Mouse (Mus musculus) lung, embryonic 15.5 days (tissue): ENCODE measurements around the gene Slc16a11. TPM values are rescaled to one million over a fixed set of nuclear protein-coding genes. Genes with fewer than 3 reads are reported as not detected.

ENCODE experiments used
- ATAC-seq: fragments of 200-750 bp; cut with Nextera tagmentation; 2 replicates; pipeline ENCODE4 v1.8.0; 2017; ENCODE audit warnings: moderate number of reproducible peaks, borderline replicate concordance; ENCODE audit not compliant: low FRiP score, low TSS enrichment; ENCODE audit errors: extremely low read depth
- H3K27ac ChIP-seq: fragments of 300-500 bp; sonication (generic); 2 replicates; pipeline ENCODE4 v1.5.1; 2015; ENCODE audit warnings: moderate library complexity, mild to moderate bottlenecking, inconsistent platforms
- H3K27me3 ChIP-seq: fragments of 300-500 bp; sonication (generic); 2 replicates; pipeline ENCODE4 v1.6.1; 2015; ENCODE audit warnings: inconsistent platforms
- H3K36me3 ChIP-seq: fragments of 300-500 bp; sonication (generic); 2 replicates; pipeline ENCODE4 v1.6.1; 2015; ENCODE audit warnings: inconsistent platforms
- H3K4me1 ChIP-seq: fragments of 300-500 bp; sonication (generic); 2 replicates; pipeline ENCODE4 v1.6.1; 2015; ENCODE audit warnings: inconsistent platforms
- H3K4me2 ChIP-seq: fragments of 300-500 bp; sonication (generic); 2 replicates; pipeline ENCODE4 v1.6.1; 2015; ENCODE audit warnings: inconsistent platforms, mild to moderate bottlenecking, moderate library complexity
- H3K4me3 ChIP-seq: fragments of 300-500 bp; sonication (generic); 2 replicates; pipeline ENCODE4 v1.5.1; 2015; ENCODE audit warnings: mild to moderate bottlenecking, inconsistent platforms
- H3K9ac ChIP-seq: fragments of 300-500 bp; sonication (generic); 2 replicates; pipeline ENCODE4 v1.6.1; 2015; ENCODE audit warnings: inconsistent platforms
- H3K9me3 ChIP-seq: fragments of 300-500 bp; sonication (generic); 2 replicates; pipeline ENCODE4 v1.6.1; 2016; ENCODE audit warnings: inconsistent platforms
- WGBS: fragments of 180-500 bp; shearing (Covaris S2); methylation state at CpG from one replicate; pipeline ENCODE4 v1.1.7; 2015; 5-methylcytosine and 5-hydroxymethylcytosine counted together
- polyA plus RNA-seq: library from polyadenylated mRNA; unstranded; fragments of >200 nt; fragmentation: Nextera tagmentation; extraction: Ambion mirVana; gene quantifications from 2 replicates; pipeline ENCODE4 v1.2.1, GENCODE M21; 2015

Gene Slc16a11
- polyA plus RNA-seq, 1 experiment from 2014 or later: 1.1 TPM

DNA sequence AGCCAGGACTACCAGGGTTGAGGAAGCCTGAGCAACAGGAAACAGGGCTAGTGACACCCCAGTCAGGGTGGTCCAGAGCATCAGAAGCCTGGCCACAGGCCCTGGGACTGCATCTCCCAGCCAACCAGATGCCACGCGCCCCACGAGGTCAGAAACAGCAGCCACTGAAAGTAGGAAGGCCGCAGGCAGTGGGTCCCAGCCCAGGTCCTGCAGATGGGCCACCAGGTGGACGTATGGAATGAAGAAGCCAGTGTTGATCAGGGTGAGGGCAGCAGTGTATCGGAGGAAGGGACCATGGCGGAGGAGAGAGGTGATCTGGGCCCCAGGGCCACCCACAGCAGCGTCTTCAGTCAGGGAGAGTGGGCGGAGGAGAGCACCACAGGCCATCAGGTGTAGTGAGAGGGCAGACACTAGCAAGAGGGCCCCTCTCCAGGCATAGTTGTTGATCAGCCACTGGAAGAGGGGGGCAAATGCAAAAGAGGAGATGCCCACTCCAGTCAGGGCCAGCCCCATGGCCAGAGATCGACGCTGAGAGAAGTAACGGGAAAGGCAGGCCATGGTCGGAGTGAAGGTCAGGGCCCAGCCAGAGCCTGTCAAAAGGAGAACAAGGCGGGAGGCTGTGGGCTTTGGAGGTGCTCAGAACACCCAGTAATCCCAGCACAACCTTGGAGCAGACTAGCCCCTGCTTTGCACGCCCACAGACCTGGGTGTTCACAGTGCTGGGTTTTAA, 6.4 kb downstream of the Slc16a11 start:
- Histone ChIP-seq H3K4me3 (no peak overlapping the region), H3K4me1 (peaks cover 26% of the 10 kb centered on the region), H3K4me2 (no peak overlapping the region), H3K9ac (no peak overlapping the region), H3K36me3 (no peaks in the 10 kb centered on the region), H3K9me3 (no peaks in the 10 kb centered on the region), H3K27me3 (peaks cover 35% of the 10 kb centered on the region), H3K27ac (no peak overlapping the region)
- no peak for ATAC-seq
- WGBS: 89% methylated on average over 15 of the region's 15 CpGs

DNA sequence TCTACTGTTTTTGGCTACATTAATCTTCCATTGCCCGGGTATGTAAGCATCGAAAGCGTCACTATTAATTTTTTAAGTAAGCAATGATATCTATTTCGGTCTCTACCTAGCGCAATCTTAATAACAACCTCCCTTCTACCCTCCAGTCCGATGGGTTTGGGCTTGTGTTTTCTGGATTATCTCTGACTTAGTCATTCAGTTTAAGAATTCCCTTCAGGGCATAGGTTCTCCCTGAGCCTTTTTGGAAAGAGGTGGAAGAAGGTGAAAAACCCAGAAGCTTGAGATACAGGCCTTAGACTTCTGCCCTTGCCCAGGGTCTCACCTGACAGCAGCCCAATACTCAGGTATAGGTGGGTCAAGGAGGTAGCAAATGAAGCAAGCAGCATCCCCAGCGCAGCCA, 7.3 kb downstream of the Slc16a11 start:
- 61% methylated on average over 7 of the region's 7 CpGs for WGBS
- H3K9ac ChIP-seq: peak overlapping the region; percentile 54
- H3K36me3 ChIP-seq: no peaks in the 10 kb centered on the region
- no peaks in the 10 kb centered on the region for H3K9me3 ChIP-seq
- H3K27ac ChIP-seq: no peak overlapping the region
- H3K27me3 ChIP-seq: peaks cover 25% of the 10 kb centered on the region
- no peak for ATAC-seq
- H3K4me3 ChIP-seq: peak overlapping the region; percentile 48
- H3K4me1 ChIP-seq: peaks cover 16% of the 10 kb centered on the region
- peak overlapping the region; percentile 96 for H3K4me2 ChIP-seq

DNA sequence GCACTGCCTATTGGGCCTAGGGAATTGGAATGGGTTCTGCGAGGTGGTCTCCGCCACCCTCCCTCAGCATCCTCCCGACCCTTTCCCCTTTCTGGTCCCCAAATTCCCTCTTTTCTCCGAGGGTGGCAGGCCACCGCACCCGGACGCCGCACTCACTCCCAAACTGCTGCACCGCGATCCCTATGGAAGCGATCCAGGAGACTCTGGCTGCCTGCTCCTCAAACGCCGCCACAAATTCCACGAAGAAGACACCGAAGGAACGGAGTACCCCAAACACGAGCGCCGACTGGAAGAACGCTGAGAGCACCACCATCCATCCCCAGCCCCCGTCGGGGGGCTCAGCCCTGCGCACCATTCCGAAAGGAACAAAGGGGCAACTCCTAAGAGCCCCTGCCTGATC, 7.8 kb downstream of the Slc16a11 start:
- H3K27me3 ChIP-seq: peaks cover 21% of the 10 kb centered on the region
- H3K9me3 ChIP-seq: no peaks in the 10 kb centered on the region
- 3% methylated on average over 24 of the region's 24 CpGs for WGBS
- no peaks in the 10 kb centered on the region for H3K36me3 ChIP-seq
- H3K27ac ChIP-seq: peak overlapping the region; percentile 79
- H3K4me1 ChIP-seq: peaks cover 13% of the 10 kb centered on the region; the same call in 1 of the 2 replicates
- peak overlapping the region; percentile 96 for H3K4me2 ChIP-seq
- peak overlapping the region; percentile 48 for H3K4me3 ChIP-seq
- ATAC-seq: no peak; the same call in 1 of the 2 replicates
- H3K9ac ChIP-seq: peak overlapping the region; percentile 54

- H3K36me3 ChIP-seq: no peaks in the 10 kb centered on the region
- H3K27me3 ChIP-seq: peaks cover 19% of the 10 kb centered on the region
- peak within 1 kb of the TSS; percentile 96 for H3K4me2 ChIP-seq
- ATAC-seq: peak; percentile 92
- WGBS: under 1% methylated on average over 28 of the region's 28 CpGs
- H3K4me3 ChIP-seq: peak within 1 kb of the TSS; percentile 48
- peak within 1 kb of the TSS; percentile 54 for H3K9ac ChIP-seq
- H3K9me3 ChIP-seq: no peaks in the 10 kb centered on the region
- peaks cover 13% of the 10 kb centered on the region; the same call in 1 of the 2 replicates for H3K4me1 ChIP-seq
- peak within 1 kb of the TSS; percentile 79 for H3K27ac ChIP-seq
These were observed 8.4 kb downstream of the Slc16a11 start, which contains the start of gene Slc16a13 for GRCm38 (mm10) chr11:70220731-70221602. Gene Slc16a13 (minus strand): TSS chr11:70221064.

GRCm38 (mm10) chr11:70221603-70222500, 9.3 kb downstream of the Slc16a11 start:
- no peak for ATAC-seq
- H3K27me3 ChIP-seq: peaks cover 18% of the 10 kb centered on the region
- peak overlapping the region; percentile 96 for H3K4me2 ChIP-seq
- peak overlapping the region; percentile 54 for H3K9ac ChIP-seq
- H3K36me3 ChIP-seq: no peaks in the 10 kb centered on the region
- 14% methylated on average over 14 of the region's 14 CpGs for WGBS
- H3K4me1 ChIP-seq: peaks cover 18% of the 10 kb centered on the region
- peak overlapping the region; percentile 79 for H3K27ac ChIP-seq
- no peaks in the 10 kb centered on the region for H3K9me3 ChIP-seq
- H3K4me3 ChIP-seq: peak overlapping the region; percentile 48

- no peaks in the 10 kb centered on the region for H3K9me3 ChIP-seq
- H3K36me3 ChIP-seq: no peaks in the 10 kb centered on the region
- no peak overlapping the region for H3K4me3 ChIP-seq
- H3K27ac ChIP-seq: peak overlapping the region; percentile 74
- peaks cover 28% of the 10 kb centered on the region for H3K27me3 ChIP-seq
- H3K4me2 ChIP-seq: peak overlapping the region; percentile 31
- 75% methylated on average over 9 of the region's 9 CpGs for WGBS
- H3K4me1 ChIP-seq: peaks cover 34% of the 10 kb centered on the region
- no peak for ATAC-seq
- no peak overlapping the region for H3K9ac ChIP-seq
These were observed 11.2 kb downstream of the Slc16a11 start for GRCm38 (mm10) chr11:70223724-70224123.

GRCm38 (mm10) chr11:70225798-70226601, 13.4 kb downstream of the Slc16a11 start:
- Histone ChIP-seq H3K9ac (peak overlapping the region; percentile 32), H3K27me3 (peaks cover 44% of the 10 kb centered on the region), H3K4me1 (peaks cover 45% of the 10 kb centered on the region), H3K4me3 (peak overlapping the region; percentile 41), H3K36me3 (no peaks in the 10 kb centered on the region), H3K27ac (peak overlapping the region; percentile 52; the same call in 1 of the 2 replicates), H3K4me2 (peak overlapping the region; percentile 60), H3K9me3 (no peaks in the 10 kb centered on the region)
- WGBS: 25% methylated on average over 27 of the region's 27 CpGs
- ATAC-seq: no peak

GRCm38 (mm10) chr11:70226602-70226890, 14.0 kb downstream of the Slc16a11 start:
- no peak overlapping the region for H3K27ac ChIP-seq

GRCm38 (mm10) chr11:70227126-70227525, 14.6 kb downstream of the Slc16a11 start:
- Histone ChIP-seq H3K27me3 (peaks cover 44% of the 10 kb centered on the region), H3K4me1 (peaks cover 40% of the 10 kb centered on the region), H3K4me2 (peak overlapping the region; percentile 60), H3K4me3 (peak overlapping the region; percentile 41), H3K36me3 (no peaks in the 10 kb centered on the region), H3K9ac (peak overlapping the region; percentile 32; the same call in 1 of the 2 replicates), H3K27ac (peak overlapping the region; percentile 14), H3K9me3 (no peaks in the 10 kb centered on the region)
- WGBS: 27% methylated on average over 5 of the region's 5 CpGs
- no peak for ATAC-seq

More at GRCm38 (mm10) chr11:70226602-70226890, 14.0 kb downstream of the Slc16a11 start:
- Histone ChIP-seq H3K4me2 (peak overlapping the region; percentile 60), H3K4me3 (peak overlapping the region; percentile 41), H3K36me3 (no peaks in the 10 kb centered on the region), H3K9me3 (no peaks in the 10 kb centered on the region), H3K27me3 (peaks cover 44% of the 10 kb centered on the region), H3K9ac (peak overlapping the region; percentile 32), H3K4me1 (peaks cover 42% of the 10 kb centered on the region)
- WGBS: 9% methylated on average over 18 of the region's 18 CpGs
- no peak for ATAC-seq

DNA sequence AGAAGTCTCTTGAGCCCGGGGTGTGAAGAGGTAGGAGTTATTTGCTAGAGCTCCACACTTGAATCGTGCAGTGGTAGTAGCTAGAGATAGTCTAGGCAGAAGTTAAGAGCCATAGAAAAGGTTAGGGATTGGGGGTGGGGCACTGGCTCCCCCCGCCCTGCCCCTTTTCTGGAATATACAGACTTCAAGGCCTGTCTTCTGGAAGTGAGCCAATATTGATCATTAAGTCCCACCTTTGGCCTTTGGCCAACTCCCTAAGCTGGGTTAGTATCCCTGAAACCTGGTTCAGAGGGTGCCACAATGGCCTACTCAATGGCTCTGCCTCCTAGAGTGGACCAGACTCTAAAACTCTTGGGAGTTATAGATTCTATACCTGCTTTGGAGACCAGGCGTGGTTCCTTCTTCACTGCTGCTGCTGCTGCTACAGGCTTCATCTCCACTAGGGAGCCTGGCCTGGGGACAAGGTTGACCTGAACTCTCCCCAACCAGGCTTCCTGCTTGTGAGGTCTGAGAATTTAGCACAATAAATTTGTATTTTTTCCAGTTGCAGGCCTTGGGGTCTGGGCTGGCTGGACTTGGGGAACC, 15.2 kb downstream of the Slc16a11 start:
- Histone ChIP-seq H3K4me2 (peak overlapping the region; percentile 60), H3K9me3 (no peaks in the 10 kb centered on the region), H3K4me1 (peaks cover 44% of the 10 kb centered on the region), H3K36me3 (no peaks in the 10 kb centered on the region), H3K4me3 (peak overlapping the region; percentile 41), H3K27me3 (peaks cover 44% of the 10 kb centered on the region), H3K9ac (peak overlapping the region; percentile 51; the same call in 1 of the 2 replicates), H3K27ac (peak overlapping the region; percentile 14)
- WGBS: 57% methylated on average over 4 of the region's 4 CpGs
- no peak for ATAC-seq
